Mouse (Mus musculus): ENCODE data around the gene Tspan11.

- TF ChIP-seq MAX (IDR thresholded peaks at IDR 0.05; ENCODE audit: low read length) (no peak), POLR2A (IDR thresholded peaks at IDR 0.05; ENCODE audit: low read depth, low read length) (no peak), ETS1 (conservative IDR thresholded peaks at IDR 0.05; ENCODE audit: low read depth, low read length) (no peak), CHD2 (IDR thresholded peaks at IDR 0.05; ENCODE audit: low read length) (no peak), USF1 (IDR thresholded peaks at IDR 0.05; ENCODE audit: low read depth, low read length) (no peak), TBP (conservative IDR thresholded peaks at IDR 0.05; ENCODE audit: low read depth, low read length) (no peak), MAZ (IDR thresholded peaks at IDR 0.05; ENCODE audit: low read depth, low read length) (no peak), TCF12 (IDR thresholded peaks at IDR 0.05; ENCODE audit: low read depth, low read length) (no peak), POLR2AphosphoS2 (IDR thresholded peaks at IDR 0.05; ENCODE audit: low read depth, low read length) (no peak)
These were observed 25.4 kb upstream of the Tspan11 start for GRCm38 (mm10) chr6:127861951-127862350.

All from CH12.LX (cell line).